ENCODE assay signal across 9 mouse cellular contexts in genomic region chr2:181463008-181463738, GRCm38 (mm10). TPM values are rescaled to one million over a fixed set of nuclear protein-coding genes. Genes with fewer than 3 reads are reported as not detected.
A peak's percentile ranks its signal among the peaks of the same experiment; 100 is the strongest.
DNase-seq lines count a peak whose midpoint lies in the region; ATAC-seq lines count a peak whose summit lies in the region.
"Had no signal": no experiment of that assay in that cellular context is flagged by ENCODE, and none has a peak within 500 bp of the region (broad histone marks: within the 10 kb centered on the region; RNA-seq: fewer than 3 reads in every experiment).

No protein-coding gene starts in this region.

- no peak overlapping the region for H3K9ac ChIP-seq in forebrain, embryonic 15.5 days (replicated peaks)
- H3K9ac ChIP-seq in hindbrain, embryonic 11.5 days (ENCODE audit: low read depth, low read length): no peak overlapping the region
- no peak overlapping the region for H3K9ac ChIP-seq in stomach, embryonic 16.5 days (ENCODE audit: low read length)

- H3K9me3 ChIP-seq in forebrain, embryonic 15.5 days: no peaks in the 10 kb centered on the region
- no peaks in the 10 kb centered on the region for H3K9me3 ChIP-seq in hindbrain, embryonic 11.5 days (ENCODE audit: control insufficient read depth, low read length)
- H3K9me3 ChIP-seq in stomach, embryonic 16.5 days (replicated peaks; ENCODE audit: control insufficient read depth, low read length): no peaks in the 10 kb centered on the region

- peaks cover 16% of the 10 kb centered on the region for H3K4me1 ChIP-seq in forebrain, embryonic 15.5 days
- no peaks in the 10 kb centered on the region for H3K4me1 ChIP-seq in hindbrain, embryonic 11.5 days (replicated peaks; ENCODE audit: control insufficient read depth, insufficient read depth, low read length)
- H3K4me1 ChIP-seq in stomach, embryonic 16.5 days (ENCODE audit: control insufficient read depth, insufficient read depth, low read length): no peaks in the 10 kb centered on the region

- H3K27me3 ChIP-seq in forebrain, embryonic 15.5 days: peaks cover 20% of the 10 kb centered on the region
- H3K27me3 ChIP-seq in hindbrain, embryonic 11.5 days (ENCODE audit: control insufficient read depth, insufficient read depth, low read length): no peaks in the 10 kb centered on the region
- H3K27me3 ChIP-seq in stomach, embryonic 16.5 days (ENCODE audit: control insufficient read depth, insufficient read depth, low read length): no peaks in the 10 kb centered on the region

- no peak overlapping the region for H3K4me3 ChIP-seq in forebrain, embryonic 15.5 days
- no peak overlapping the region for H3K4me3 ChIP-seq in hindbrain, embryonic 11.5 days (ENCODE audit: low read depth, low read length)
- no peak overlapping the region for H3K4me3 ChIP-seq in stomach, embryonic 16.5 days (replicated peaks; ENCODE audit: low read length)

- DNase-seq in frontal cortex, postnatal 14 days (ENCODE audit: low spot score in 2 of 2): no peak
- peak; percentile 50 for DNase-seq in hindbrain, embryonic 11.5 days (ENCODE audit: low spot score)
- peak; percentile 15 to 27 for DNase-seq in layer of hippocampus, postnatal 36 days

- peak; percentile 83 for ATAC-seq in frontal cortex, adult (ENCODE audit: low TSS enrichment)
- ATAC-seq in cerebellum, adult (ENCODE audit: insufficient number of reproducible peaks, low FRiP score, low TSS enrichment): peak; percentile 75
- ATAC-seq in forebrain, embryonic 15.5 days (replicated peaks): no peak
- no peak for ATAC-seq in hindbrain, embryonic 11.5 days (ENCODE audit: low FRiP score)
- ATAC-seq in megakaryocyte progenitor cell, adult 5-6 weeks (replicated peaks; ENCODE audit: poor library complexity): peak; percentile 55
- ATAC-seq in stomach, embryonic 16.5 days (ENCODE audit: insufficient read depth, low FRiP score): peak; percentile 26; the same call in 1 of the 2 replicates

- no peaks in the 10 kb centered on the region for H3K36me3 ChIP-seq in forebrain, embryonic 15.5 days
- no peaks in the 10 kb centered on the region for H3K36me3 ChIP-seq in hindbrain, embryonic 11.5 days (ENCODE audit: control insufficient read depth, insufficient read depth, low read length)
- no peaks in the 10 kb centered on the region for H3K36me3 ChIP-seq in stomach, embryonic 16.5 days (ENCODE audit: control insufficient read depth, insufficient read depth, low read length)

- 33% methylated on average over 7 of the region's 7 CpGs for WGBS in forebrain, embryonic 15.5 days
- WGBS in hindbrain, embryonic 11.5 days: 46% methylated on average over 7 of the region's 7 CpGs
- 40% methylated on average over 7 of the region's 7 CpGs for WGBS in stomach, embryonic 16.5 days

- H3K27ac ChIP-seq in forebrain, embryonic 15.5 days (replicated peaks): no peak overlapping the region; the same call in 1 of the 2 replicates
- no peak overlapping the region for H3K27ac ChIP-seq in hindbrain, embryonic 11.5 days (ENCODE audit: low read depth, low read length)
- H3K27ac ChIP-seq in stomach, embryonic 16.5 days (ENCODE audit: low read length): no peak overlapping the region

- H3K4me2 ChIP-seq in forebrain, embryonic 15.5 days (replicated peaks): 0 out of 2 replicates have a peak overlapping the region, but pooled peaks have one; percentile 3
- no peak overlapping the region for H3K4me2 ChIP-seq in hindbrain, embryonic 11.5 days (replicated peaks; ENCODE audit: low read depth, low read length)
- no peak overlapping the region for H3K4me2 ChIP-seq in stomach, embryonic 16.5 days (ENCODE audit: low read depth, low read length)

RNA-seq across cellular contexts. Expression of gene Zbtb46, which starts 3.9 kb away (rescaled TPM):
- polyA plus RNA-seq in forebrain, embryonic 15.5 days (2015; fragmentation: Nextera tagmentation; extraction: Ambion mirVana): 9.5 and 10.7 TPM in 2 replicates
- polyA plus RNA-seq in hindbrain, embryonic 11.5 days (2014; fragmentation: Nextera tagmentation; extraction: Ambion mirVana): 15.6 and 17.2 TPM in 2 replicates
- total RNA-seq in layer of hippocampus, postnatal 36 days (2021): 1 to 10 TPM; 5.8 to 6.2 TPM
- total RNA-seq in megakaryocyte progenitor cell, adult 5-6 weeks (2015): 1.2 and 1.8 TPM in 2 replicates
- 1.9 and 5.4 TPM in 2 replicates for total RNA-seq in megakaryocyte progenitor cell, adult 5-6 weeks (2017)
- polyA plus RNA-seq in stomach, embryonic 16.5 days (2015; fragmentation: Nextera tagmentation; extraction: Ambion mirVana): 7.9 and 9.7 TPM in 2 replicates

RNA-seq across cellular contexts. Expression of gene Abhd16b, which starts 29.8 kb away (rescaled TPM):
- not detected in 2 replicates for polyA plus RNA-seq in forebrain, embryonic 15.5 days (2015; fragmentation: Nextera tagmentation; extraction: Ambion mirVana)
- 0.09 and 0.14 TPM in 2 replicates for polyA plus RNA-seq in hindbrain, embryonic 11.5 days (2014; fragmentation: Nextera tagmentation; extraction: Ambion mirVana)
- total RNA-seq in layer of hippocampus, postnatal 36 days (2021): not detected
- total RNA-seq in megakaryocyte progenitor cell, adult 5-6 weeks (2015): not detected in 2 replicates
- total RNA-seq in megakaryocyte progenitor cell, adult 5-6 weeks (2017): not detected in 2 replicates
- 0.12 and 0.16 TPM in 2 replicates for polyA plus RNA-seq in stomach, embryonic 16.5 days (2015; fragmentation: Nextera tagmentation; extraction: Ambion mirVana)
- total RNA-seq: left cerebral cortex, postnatal 36 days had no signal

RNA-seq across cellular contexts. Expression of gene Tpd52l2, which starts 33.8 kb away (rescaled TPM):
- 133 and 141 TPM in 2 replicates for polyA plus RNA-seq in forebrain, embryonic 15.5 days (2015; fragmentation: Nextera tagmentation; extraction: Ambion mirVana)
- polyA plus RNA-seq in hindbrain, embryonic 11.5 days (2014; fragmentation: Nextera tagmentation; extraction: Ambion mirVana): 145 and 151 TPM in 2 replicates
- total RNA-seq in layer of hippocampus, postnatal 36 days (2021): 10 to 100 TPM; 77.7 to 87.1 TPM
- 47.1 and 60.0 TPM in 2 replicates for total RNA-seq in megakaryocyte progenitor cell, adult 5-6 weeks (2015)
- total RNA-seq in megakaryocyte progenitor cell, adult 5-6 weeks (2017): 99.2 and 119 TPM in 2 replicates
- 139 and 142 TPM in 2 replicates for polyA plus RNA-seq in stomach, embryonic 16.5 days (2015; fragmentation: Nextera tagmentation; extraction: Ambion mirVana)

RNA-seq across cellular contexts. Expression of gene Dnajc5, which starts 57.1 kb away (rescaled TPM):
- polyA plus RNA-seq in forebrain, embryonic 15.5 days (2015; fragmentation: Nextera tagmentation; extraction: Ambion mirVana): 199 and 209 TPM in 2 replicates
- polyA plus RNA-seq in hindbrain, embryonic 11.5 days (2014; fragmentation: Nextera tagmentation; extraction: Ambion mirVana): 97.1 and 104 TPM in 2 replicates
- 100 to 1,000 TPM; 252 to 275 TPM for total RNA-seq in layer of hippocampus, postnatal 36 days (2021)
- total RNA-seq in megakaryocyte progenitor cell, adult 5-6 weeks (2015): 25.0 and 30.7 TPM in 2 replicates
- 37.4 and 40.0 TPM in 2 replicates for total RNA-seq in megakaryocyte progenitor cell, adult 5-6 weeks (2017)
- 77.5 and 84.9 TPM in 2 replicates for polyA plus RNA-seq in stomach, embryonic 16.5 days (2015; fragmentation: Nextera tagmentation; extraction: Ambion mirVana)

Comparison
In these comparisons a context has a peak if more than half of its experiments do, and no peak if none do; other contexts are left out.
1. ATAC-seq: peak in frontal cortex, adult (single experiment), cerebellum, adult (single experiment), megakaryocyte progenitor cell, adult 5-6 weeks (single experiment) and stomach, embryonic 16.5 days (single experiment); none in forebrain, embryonic 15.5 days (single experiment) and hindbrain, embryonic 11.5 days (single experiment).
2. DNase-seq: peak in hindbrain, embryonic 11.5 days (single experiment) and layer of hippocampus, postnatal 36 days (2 of 2); none in frontal cortex, postnatal 14 days (0 of 2).